ENCODE assay signal across 21 mouse cellular contexts in genomic region chr9:86799099-86799498, GRCm38 (mm10). TPM values are rescaled to one million over a fixed set of nuclear protein-coding genes. Genes with fewer than 3 reads are reported as not detected.
"Had no signal": no experiment of that assay in that cellular context is flagged by ENCODE, and none has a peak within 500 bp of the region (broad histone marks: within the 10 kb centered on the region; RNA-seq: fewer than 3 reads in every experiment).

No protein-coding gene starts in this region.

- DNase-seq: kidney, adult 8-10 months; kidney, postnatal 14 days; layer of hippocampus, postnatal 36 days; left cerebral cortex, postnatal 4 days; liver, embryonic 13.5 days; lung, adult 2 months; lung, postnatal 14 days; thymus, adult 18-20 months; thymus, postnatal 36 days had no signal

- H3K9me3 ChIP-seq: limb, embryonic 13.5 days; liver, embryonic 13.5 days; midbrain, embryonic 12.5 days; midbrain, embryonic 15.5 days; neural tube, embryonic 12.5 days; neural tube, embryonic 15.5 days had no signal

- H3K36me3 ChIP-seq: limb, embryonic 13.5 days; liver, embryonic 13.5 days; midbrain, embryonic 12.5 days had no signal

- ATAC-seq: inflammation-experienced regulatory T-cells, adult 6 months; intestine, embryonic 16.5 days; midbrain, embryonic 15.5 days had no signal

- H3K4me1 ChIP-seq: liver, embryonic 13.5 days; midbrain, embryonic 12.5 days; midbrain, embryonic 15.5 days; neural tube, embryonic 12.5 days; neural tube, embryonic 15.5 days had no signal

- H3K27me3 ChIP-seq: limb, embryonic 13.5 days; liver, embryonic 13.5 days; midbrain, embryonic 12.5 days; midbrain, embryonic 15.5 days; neural tube, embryonic 12.5 days; neural tube, embryonic 15.5 days had no signal

- H3K4me3 ChIP-seq: left cerebral cortex, adult 2 months; limb, embryonic 13.5 days; liver, embryonic 13.5 days; midbrain, embryonic 12.5 days; midbrain, embryonic 15.5 days; neural tube, embryonic 12.5 days; neural tube, embryonic 15.5 days had no signal

- H3K4me2 ChIP-seq: limb, embryonic 13.5 days; liver, embryonic 13.5 days; midbrain, embryonic 12.5 days; midbrain, embryonic 15.5 days; neural tube, embryonic 12.5 days; neural tube, embryonic 15.5 days had no signal

- H3K27ac ChIP-seq: left cerebral cortex, adult 2 months; limb, embryonic 13.5 days; liver, embryonic 13.5 days; macrophage; midbrain, embryonic 12.5 days; midbrain, embryonic 15.5 days; neural tube, embryonic 12.5 days; neural tube, embryonic 15.5 days had no signal

- H3K9ac ChIP-seq: limb, embryonic 13.5 days; liver, embryonic 13.5 days; midbrain, embryonic 12.5 days; midbrain, embryonic 15.5 days; neural tube, embryonic 12.5 days; neural tube, embryonic 15.5 days had no signal

RNA-seq across cellular contexts. Expression of gene Prss35, which starts 55.6 kb away (rescaled TPM):
- total RNA-seq: liver, adult 2 months; megakaryocyte, adult 5-6 weeks had no signal
- polyA plus RNA-seq: inflammation-experienced regulatory T-cells, adult 6 months; liver, adult 2 months; macrophage; small intestine, adult 2 months had no signal
